Mouse (Mus musculus): Measurements from ENCODE around the gene Ptch2. TPM values are rescaled to one million over a fixed set of nuclear protein-coding genes. Genes with fewer than 3 reads are reported as not detected.
A peak's percentile ranks its signal among the peaks of the same experiment; 100 is the strongest.

Ptch2 gene
- total RNA-seq (2012; rRNA removed): 28.2 and 80.0 TPM in 2 replicates

- H3K9ac ChIP-seq (ENCODE audit: insufficient read depth, low read depth, low read length, poor library complexity, severe bottlenecking): peak within 1 kb of the TSS; percentile 84
- H3K27ac ChIP-seq (ENCODE audit: insufficient read depth, low read depth, low read length, poor library complexity, severe bottlenecking): peak within 1 kb of the TSS; percentile 46
- in situ Hi-C loops (cut with MboI; ENCODE audit: low sequenced_read_pairs in 2 of 2, unreplicated experiment in 2 of 2): no loop called here
- H3K4me3 ChIP-seq (ENCODE audit: insufficient read depth in 1 of 2, low read depth in 1 of 2, low read length in 2 of 2, poor library complexity in 1 of 2, severe bottlenecking in 1 of 2): peak within 1 kb of the TSS; percentile 76 to 92
- peaks cover 7% of the 10 kb centered on the region; the same call in 1 of the 2 replicates for H3K36me3 ChIP-seq (ENCODE audit: control insufficient read depth, insufficient read depth, low read length, poor library complexity, severe bottlenecking)
- peaks cover 3 to 18% of the 10 kb centered on the region in 2 experiments; a peak in 3 of 4 replicates for H3K4me1 ChIP-seq (ENCODE audit: control insufficient read depth in 2 of 2, insufficient read depth in 2 of 2, low read length in 2 of 2, poor library complexity in 1 of 2)
- H3K9me3 ChIP-seq (ENCODE audit: control insufficient read depth, insufficient read depth, low read depth, low read length): no peaks in the 10 kb centered on the region
- peak; percentile 89 for DNase-seq (ENCODE audit: low read depth, low spot score)
- TF ChIP-seq HCFC1 (IDR thresholded peaks at IDR 0.05; ENCODE audit: borderline replicate concordance, insufficient read depth, low read length) (no peak), ZNF384 (IDR thresholded peaks at IDR 0.05; ENCODE audit: low read depth, low read length) (0 out of 2 replicates have a peak, but pooled peaks have one; percentile 44)
These were observed at the start of gene Ptch2 for GRCm38 (mm10) chr4:117095551-117096452. Gene Ptch2 (plus strand): TSS chr4:117096075.

DNA sequence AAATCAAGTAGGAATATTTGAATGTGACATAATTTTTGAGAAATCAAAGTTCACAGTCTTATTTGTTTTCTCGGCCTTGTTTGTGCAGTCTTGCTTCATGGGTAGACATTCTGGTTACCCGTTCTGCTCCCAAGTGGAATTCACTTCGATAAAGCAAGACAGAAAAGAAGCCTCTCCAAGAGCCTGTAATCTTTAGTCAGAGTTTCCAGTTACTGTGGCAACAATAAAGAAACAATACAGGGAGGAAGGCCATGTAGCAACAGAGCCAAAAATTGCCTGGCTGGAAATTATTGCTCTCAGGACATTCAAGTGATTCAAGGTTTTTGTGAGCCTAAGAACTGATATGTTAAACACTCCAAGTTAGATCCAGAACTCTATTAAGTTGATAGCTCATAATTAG is 47.0 kb upstream of the Ptch2 start:
- Histone ChIP-seq H3K27ac (ENCODE audit: insufficient read depth, low read depth, low read length, poor library complexity, severe bottlenecking) (no peak overlapping the region), H3K9ac (ENCODE audit: insufficient read depth, low read depth, low read length, poor library complexity, severe bottlenecking) (no peak overlapping the region), H3K4me3 (ENCODE audit: insufficient read depth in 1 of 2, low read depth in 1 of 2, low read length in 2 of 2, poor library complexity in 1 of 2, severe bottlenecking in 1 of 2) (no peak overlapping the region), H3K4me1 (ENCODE audit: control insufficient read depth in 2 of 2, insufficient read depth in 2 of 2, low read length in 2 of 2, poor library complexity in 1 of 2) (no peaks in the 10 kb centered on the region), H3K36me3 (ENCODE audit: control insufficient read depth, insufficient read depth, low read length, poor library complexity, severe bottlenecking) (peaks cover 5% of the 10 kb centered on the region), H3K9me3 (ENCODE audit: control insufficient read depth, insufficient read depth, low read depth, low read length) (no peaks in the 10 kb centered on the region)
- in situ Hi-C loops (cut with MboI; ENCODE audit: low sequenced_read_pairs in 2 of 2, unreplicated experiment in 2 of 2): no loop called here
- DNase-seq (ENCODE audit: low read depth, low spot score): no peak
- TF ChIP-seq ZC3H11A (IDR thresholded peaks at IDR 0.05; ENCODE audit: borderline replicate concordance, low read depth, low read length) (no peak), ZNF384 (IDR thresholded peaks at IDR 0.05; ENCODE audit: low read depth, low read length) (no peak), HCFC1 (IDR thresholded peaks at IDR 0.05; ENCODE audit: borderline replicate concordance, insufficient read depth, low read length) (no peak), MAFK (IDR thresholded peaks at IDR 0.05; ENCODE audit: insufficient read depth, low read depth, low read length) (no peak), CHD2 (IDR thresholded peaks at IDR 0.05; ENCODE audit: low read depth, low read length) (no peak)

DNA sequence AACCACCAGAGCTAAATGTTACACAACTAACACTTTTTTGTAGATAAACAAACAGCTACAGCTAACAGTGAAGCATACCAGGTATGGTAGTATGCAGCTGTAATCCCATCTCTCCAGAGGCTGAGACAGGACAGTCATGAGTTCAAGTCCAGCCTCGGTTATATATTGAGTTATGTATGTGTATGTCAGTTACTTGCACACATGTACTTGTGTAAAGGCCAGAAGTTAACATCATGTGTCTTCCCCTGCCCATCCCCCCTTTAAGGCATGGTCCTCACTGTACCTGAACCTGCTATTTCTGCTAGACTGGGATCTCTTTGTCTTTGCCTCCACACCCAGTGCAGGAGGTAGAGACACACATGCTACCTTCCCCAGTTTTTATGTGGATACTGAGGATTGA is 46.4 kb upstream of the Ptch2 start:
- in situ Hi-C loops (cut with MboI; ENCODE audit: low sequenced_read_pairs in 2 of 2, unreplicated experiment in 2 of 2): no loop called here
- Histone ChIP-seq H3K9me3 (ENCODE audit: control insufficient read depth, insufficient read depth, low read depth, low read length) (no peaks in the 10 kb centered on the region), H3K9ac (ENCODE audit: insufficient read depth, low read depth, low read length, poor library complexity, severe bottlenecking) (no peak overlapping the region), H3K27ac (ENCODE audit: insufficient read depth, low read depth, low read length, poor library complexity, severe bottlenecking) (no peak overlapping the region), H3K4me1 (ENCODE audit: control insufficient read depth in 2 of 2, insufficient read depth in 2 of 2, low read length in 2 of 2, poor library complexity in 1 of 2) (no peaks in the 10 kb centered on the region), H3K4me3 (ENCODE audit: insufficient read depth in 1 of 2, low read depth in 1 of 2, low read length in 2 of 2, poor library complexity in 1 of 2, severe bottlenecking in 1 of 2) (no peak overlapping the region), H3K36me3 (ENCODE audit: control insufficient read depth, insufficient read depth, low read length, poor library complexity, severe bottlenecking) (peaks cover 4% of the 10 kb centered on the region; the same call in 1 of the 2 replicates)
- TF ChIP-seq CHD2 (IDR thresholded peaks at IDR 0.05; ENCODE audit: low read depth, low read length): no peak
- no peak for TF ChIP-seq MAFK (IDR thresholded peaks at IDR 0.05; ENCODE audit: insufficient read depth, low read depth, low read length)
- no peak for TF ChIP-seq ZNF384 (IDR thresholded peaks at IDR 0.05; ENCODE audit: low read depth, low read length)
- no peak for TF ChIP-seq ZC3H11A (IDR thresholded peaks at IDR 0.05; ENCODE audit: borderline replicate concordance, low read depth, low read length)
- no peak for TF ChIP-seq HCFC1 (IDR thresholded peaks at IDR 0.05; ENCODE audit: borderline replicate concordance, insufficient read depth, low read length)
- no peak for DNase-seq (ENCODE audit: low read depth, low spot score)

GRCm38 (mm10) chr4:117052626-117053025 is 43.2 kb upstream of the Ptch2 start:
- 0 out of 2 replicates have a peak, but pooled peaks cover 4% of the 10 kb centered on the region for H3K36me3 ChIP-seq (ENCODE audit: control insufficient read depth, insufficient read depth, low read length, poor library complexity, severe bottlenecking)

More at GRCm38 (mm10) chr4:117052626-117053025, 43.2 kb upstream of the Ptch2 start:
- H3K9me3 ChIP-seq (ENCODE audit: control insufficient read depth, insufficient read depth, low read depth, low read length): no peaks in the 10 kb centered on the region
- no peak overlapping the region for H3K27ac ChIP-seq (ENCODE audit: insufficient read depth, low read depth, low read length, poor library complexity, severe bottlenecking)
- H3K4me1 ChIP-seq (ENCODE audit: control insufficient read depth in 2 of 2, insufficient read depth in 2 of 2, low read length in 2 of 2, poor library complexity in 1 of 2): peaks cover 3 to 6% of the 10 kb centered on the region in 2 experiments; a peak in 2 of 4 replicates
- H3K9ac ChIP-seq (ENCODE audit: insufficient read depth, low read depth, low read length, poor library complexity, severe bottlenecking): no peak overlapping the region
- in situ Hi-C loops (cut with MboI; ENCODE audit: low sequenced_read_pairs in 2 of 2, unreplicated experiment in 2 of 2): no loop called here
- no peak overlapping the region for H3K4me3 ChIP-seq (ENCODE audit: insufficient read depth in 1 of 2, low read depth in 1 of 2, low read length in 2 of 2, poor library complexity in 1 of 2, severe bottlenecking in 1 of 2)
- DNase-seq (ENCODE audit: low read depth, low spot score): no peak
- TF ChIP-seq MAFK (IDR thresholded peaks at IDR 0.05; ENCODE audit: insufficient read depth, low read depth, low read length): no peak
- TF ChIP-seq ZC3H11A (IDR thresholded peaks at IDR 0.05; ENCODE audit: borderline replicate concordance, low read depth, low read length): no peak
- no peak for TF ChIP-seq CHD2 (IDR thresholded peaks at IDR 0.05; ENCODE audit: low read depth, low read length)
- TF ChIP-seq ZNF384 (IDR thresholded peaks at IDR 0.05; ENCODE audit: low read depth, low read length): no peak
